Mouse (Mus musculus) C2C12 (cell line): ENCODE results near the gene Wdr1. TPM values are rescaled to one million over a fixed set of nuclear protein-coding genes. Genes with fewer than 3 reads are reported as not detected.

ENCODE experiments used
- H3K27me3 ChIP-seq: one replicate; pipeline ENCODE4 v1.6.1; 2011; ENCODE audit not compliant: control insufficient read depth, insufficient read depth, insufficient read length
- H3K36me3 ChIP-seq: one replicate; pipeline ENCODE4 v1.6.1; 2011; ENCODE audit not compliant: control insufficient read depth, insufficient read depth
- H3K4me3 ChIP-seq: one replicate; pipeline ENCODE4 v1.5.1; 2011; ENCODE audit warnings: mild to moderate bottlenecking, control low read depth; ENCODE audit not compliant: poor library complexity, insufficient read depth, severe bottlenecking
- H3K79me2 ChIP-seq: one replicate; pipeline ENCODE4 v1.6.1; 2011; ENCODE audit not compliant: control insufficient read depth, insufficient read depth
- H3K79me3 ChIP-seq: one replicate; pipeline ENCODE4 v1.6.1; 2011; ENCODE audit warnings: low read depth, control low read depth
- H3ac ChIP-seq: one replicate; pipeline ENCODE3; 2011; ENCODE audit warnings: low read depth; ENCODE audit not compliant: control insufficient read depth, insufficient read length
- CEBPB ChIP-seq: IDR thresholded peaks from one replicate; pipeline ENCODE4 v1.6.1; 2011; ENCODE audit warnings: low read depth, mild to moderate bottlenecking, control low read depth, moderate library complexity
- CTCF ChIP-seq: IDR thresholded peaks from one replicate; pipeline ENCODE4 v1.5.1; 2011; ENCODE audit not compliant: control insufficient read depth, insufficient read depth, insufficient read length
- FOSL1 ChIP-seq: IDR thresholded peaks from one replicate; pipeline ENCODE4 v1.8.0; 2011; ENCODE audit warnings: mild to moderate bottlenecking, low read length; ENCODE audit not compliant: poor library complexity, insufficient read depth, severe bottlenecking
- MAX ChIP-seq: IDR thresholded peaks from one replicate; pipeline ENCODE4 v1.6.1; 2011; ENCODE audit warnings: mild to moderate bottlenecking, control low read depth
- MYOD1 ChIP-seq: IDR thresholded peaks from one replicate; pipeline ENCODE4 v1.6.1; 2011; ENCODE audit warnings: low read depth; ENCODE audit not compliant: control insufficient read depth, insufficient read length
- MYOG ChIP-seq: IDR thresholded peaks from one replicate; pipeline ENCODE4 v1.6.1; 2011; ENCODE audit not compliant: control insufficient read depth, insufficient read length; ENCODE audit errors: extremely low read depth
- USF1 ChIP-seq: IDR thresholded peaks from one replicate; pipeline ENCODE4 v1.6.1; 2011; ENCODE audit warnings: low read depth, mild to moderate bottlenecking, control low read depth, moderate library complexity
- polyA plus RNA-seq: library from polyadenylated mRNA; unstranded; fragments of >200 nt; fragmentation: generic; extraction: Trizol; gene quantifications from one replicate; pipeline ENCODE4 v1.2.1, GENCODE M21; 2012; ENCODE audit warnings: missing spikeins

The Wdr1 gene
- polyA plus RNA-seq, 1 experiment: 348 TPM

GRCm38 (mm10) chr5:38512991-38513390 lies 50.0 kb downstream of the Wdr1 start:
- TF ChIP-seq MAX (no peak), MYOD1 (no peak), MYOG (no peak), FOSL1 (no peak), CEBPB (no peak), USF1 (no peak), CTCF (no peak)
- Histone ChIP-seq H3K4me3 (no peak overlapping the region), H3K79me2 (no peaks in the 10 kb centered on the region), H3K79me3 (no peaks in the 10 kb centered on the region), H3K27me3 (no peaks in the 10 kb centered on the region), H3ac (no peak overlapping the region), H3K36me3 (no peaks in the 10 kb centered on the region)

DNA sequence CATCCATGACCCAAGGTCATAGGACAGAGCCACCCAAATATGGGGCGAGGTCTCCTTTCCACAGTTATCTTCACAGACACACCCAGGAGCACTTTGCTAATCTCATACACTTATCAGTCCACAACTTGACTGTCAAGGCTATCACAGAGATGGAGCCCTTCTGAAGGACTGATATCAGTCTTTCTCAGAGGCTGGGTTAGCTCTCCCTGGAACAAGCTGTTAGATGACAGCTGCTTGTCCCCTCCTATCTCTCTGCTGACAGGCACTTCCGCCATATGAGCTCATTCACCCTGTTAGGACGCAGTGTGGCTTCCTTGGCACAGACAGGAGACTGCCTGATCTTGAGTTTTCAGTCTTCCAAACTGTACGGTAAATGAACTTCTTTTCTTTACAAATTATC lies 53.5 kb downstream of the Wdr1 start:
- Histone ChIP-seq H3K79me2 (no peaks in the 10 kb centered on the region), H3K36me3 (no peaks in the 10 kb centered on the region), H3ac (no peak overlapping the region), H3K27me3 (no peaks in the 10 kb centered on the region), H3K4me3 (no peak overlapping the region), H3K79me3 (no peaks in the 10 kb centered on the region)
- TF ChIP-seq CTCF: no peak

- Histone ChIP-seq H3K27me3 (peaks cover 11% of the 10 kb centered on the region), H3K4me3 (no peak overlapping the region), H3ac (no peak overlapping the region), H3K79me2 (no peaks in the 10 kb centered on the region), H3K79me3 (no peaks in the 10 kb centered on the region), H3K36me3 (no peaks in the 10 kb centered on the region)
- TF ChIP-seq CTCF: no peak
These were observed 57.6 kb downstream of the Wdr1 start for GRCm38 (mm10) chr5:38505435-38505765.

DNA sequence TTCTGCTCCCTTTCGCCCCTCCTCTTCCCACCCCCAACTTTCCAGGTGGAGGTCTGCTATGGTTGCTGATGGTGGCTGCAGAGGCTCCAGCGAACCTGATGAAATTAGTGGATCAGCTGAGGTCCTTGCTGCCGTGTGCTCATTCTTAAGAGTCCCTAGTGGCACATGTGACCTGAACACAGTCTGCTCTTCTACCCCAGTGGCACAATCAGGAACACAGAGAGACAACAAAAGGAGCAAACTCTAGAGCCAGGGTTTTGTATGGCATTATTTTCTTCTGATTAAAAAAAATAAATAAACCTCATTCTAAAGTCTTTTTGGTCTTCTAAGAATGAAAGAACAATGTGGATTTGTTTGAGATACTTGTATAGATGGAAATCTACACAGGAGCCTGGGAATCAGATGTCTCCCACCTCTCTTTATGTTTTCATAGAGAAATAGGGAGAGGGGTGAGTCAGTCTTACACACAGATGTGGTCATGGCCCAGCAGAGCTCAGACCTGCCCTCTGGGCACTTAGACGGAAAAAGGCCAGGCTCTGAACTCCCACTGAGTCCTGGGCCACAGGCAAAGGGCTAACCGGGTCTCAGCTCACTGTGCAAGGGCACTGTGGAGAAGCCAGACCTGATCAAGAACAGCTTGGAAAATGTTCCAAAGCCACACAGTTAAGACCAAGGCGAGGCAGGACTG lies 58.1 kb downstream of the Wdr1 start:
- Histone ChIP-seq H3ac (no peak overlapping the region), H3K4me3 (no peak overlapping the region), H3K79me3 (no peaks in the 10 kb centered on the region), H3K27me3 (peaks cover 14% of the 10 kb centered on the region), H3K79me2 (no peaks in the 10 kb centered on the region), H3K36me3 (no peaks in the 10 kb centered on the region)
- TF ChIP-seq FOSL1 (no peak), USF1 (no peak)

DNA sequence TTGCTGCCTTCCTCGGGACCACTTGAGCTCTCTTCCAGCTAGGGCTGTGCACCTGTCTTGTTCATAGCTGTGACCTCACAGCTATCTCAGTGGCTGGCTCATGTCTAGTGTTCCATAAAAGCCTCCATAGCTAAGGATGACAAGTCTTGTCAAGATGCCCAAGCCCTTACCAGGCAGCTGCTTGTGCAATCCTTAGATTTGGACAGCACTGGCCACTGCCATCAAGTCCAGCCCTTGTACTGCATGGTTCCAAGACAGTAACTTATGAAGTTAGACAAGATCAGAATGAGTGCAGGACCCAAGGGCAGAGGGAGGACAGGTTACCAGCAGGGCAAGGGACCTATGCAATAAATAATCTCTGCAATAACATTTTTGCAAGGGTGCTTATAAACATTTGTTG lies 58.9 kb downstream of the Wdr1 start:
- Histone ChIP-seq H3K4me3 (no peak overlapping the region), H3K79me3 (no peaks in the 10 kb centered on the region), H3K36me3 (no peaks in the 10 kb centered on the region), H3K27me3 (peaks cover 15% of the 10 kb centered on the region), H3K79me2 (no peaks in the 10 kb centered on the region), H3ac (no peak overlapping the region)
- TF ChIP-seq MYOD1 (no peak), CEBPB (no peak)

- peaks cover 15% of the 10 kb centered on the region for H3K27me3 ChIP-seq
- no peaks in the 10 kb centered on the region for H3K79me2 ChIP-seq
- no peak within 1 kb of the TSS for H3ac ChIP-seq
- no peaks in the 10 kb centered on the region for H3K36me3 ChIP-seq
- no peaks in the 10 kb centered on the region for H3K79me3 ChIP-seq
- H3K4me3 ChIP-seq: no peak within 1 kb of the TSS
- TF ChIP-seq MAX (no peak), CEBPB (no peak), MYOD1 (no peak), CTCF (no peak)
These were observed 60.0 kb downstream of the Wdr1 start, which contains the start of gene Slc2a9 for GRCm38 (mm10) chr5:38502992-38503391. Gene Slc2a9 (minus strand): TSS chr5:38503143.

DNA sequence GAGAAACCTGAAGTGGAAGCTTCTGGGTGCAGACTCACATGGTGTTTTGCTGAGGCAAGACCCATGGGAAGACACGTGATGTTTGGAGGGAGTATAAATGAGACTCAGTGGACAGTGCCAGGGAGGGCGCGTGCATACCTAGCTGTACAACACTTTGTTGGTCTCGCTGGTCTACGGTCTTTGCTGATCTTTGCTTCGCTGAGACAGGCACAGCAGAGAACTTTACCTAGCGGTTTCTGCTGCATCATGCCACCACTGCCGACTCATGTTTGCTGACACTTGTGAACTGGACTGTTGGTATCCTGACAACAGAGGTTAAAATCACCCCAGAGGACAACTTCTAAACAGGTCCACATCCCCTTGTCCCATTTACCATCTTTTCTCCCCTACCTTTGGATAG lies 63.0 kb downstream of the Wdr1 start:
- no peak for TF ChIP-seq FOSL1
- Histone ChIP-seq H3ac (no peak overlapping the region), H3K27me3 (peaks cover 15% of the 10 kb centered on the region)

More for the DNA sequence above, 63.0 kb downstream of the Wdr1 start:
- H3K4me3 ChIP-seq: no peak overlapping the region
- no peaks in the 10 kb centered on the region for H3K36me3 ChIP-seq
- H3K79me2 ChIP-seq: no peaks in the 10 kb centered on the region
- no peaks in the 10 kb centered on the region for H3K79me3 ChIP-seq
